Mouse (Mus musculus): ENCODE results near the gene Sfxn2.
"Not testable (repeated sequence)": the region's sequence is repeated elsewhere in the genome, so short reads cannot be mapped to it uniquely, and the experiment has no call there.

Gene Sfxn2

DNA sequence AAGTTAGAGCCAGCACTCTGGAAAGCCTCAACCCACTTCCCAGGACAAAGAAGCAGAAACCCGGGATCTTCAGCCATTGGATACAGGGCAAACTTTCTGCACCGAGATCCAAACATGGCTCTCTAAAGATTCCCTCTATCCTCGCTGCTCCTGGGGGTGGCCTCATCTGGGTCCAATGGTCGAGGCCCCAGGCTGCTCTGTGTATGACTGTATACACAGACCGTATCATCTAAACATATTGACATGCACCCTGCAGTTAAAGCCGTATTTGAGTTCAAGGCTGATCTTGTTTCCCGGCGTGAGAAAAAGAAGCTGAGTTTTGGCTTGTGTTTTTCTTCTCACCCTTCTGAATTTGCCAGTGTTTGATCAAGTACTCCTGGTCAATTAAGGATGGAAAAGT, 30.4 kb upstream of the Sfxn2 start:
- DNase-seq (ENCODE audit: low spot score in 2 of 2): no peak

DNA sequence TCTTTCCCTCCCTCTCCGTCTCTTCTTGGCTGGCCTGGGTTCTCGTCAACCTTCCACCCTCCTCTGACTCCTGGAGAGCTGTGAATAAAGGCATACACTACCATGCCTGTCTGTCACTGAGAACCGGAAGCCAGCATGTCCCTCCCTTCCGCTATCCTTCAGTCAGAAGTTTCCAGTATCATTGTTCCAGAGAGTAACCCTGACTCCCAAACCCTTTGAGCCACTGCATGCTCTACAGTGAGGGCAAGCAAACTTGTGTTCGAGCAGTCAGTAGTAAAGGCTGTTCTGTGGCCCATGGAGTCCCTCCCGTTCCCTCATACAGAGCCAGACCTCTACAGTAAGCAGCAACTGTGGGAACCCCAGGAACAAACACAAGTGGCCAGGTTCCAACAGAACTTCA, 25.6 kb upstream of the Sfxn2 start:
- DNase-seq (ENCODE audit: low spot score in 2 of 2): no peak

DNA sequence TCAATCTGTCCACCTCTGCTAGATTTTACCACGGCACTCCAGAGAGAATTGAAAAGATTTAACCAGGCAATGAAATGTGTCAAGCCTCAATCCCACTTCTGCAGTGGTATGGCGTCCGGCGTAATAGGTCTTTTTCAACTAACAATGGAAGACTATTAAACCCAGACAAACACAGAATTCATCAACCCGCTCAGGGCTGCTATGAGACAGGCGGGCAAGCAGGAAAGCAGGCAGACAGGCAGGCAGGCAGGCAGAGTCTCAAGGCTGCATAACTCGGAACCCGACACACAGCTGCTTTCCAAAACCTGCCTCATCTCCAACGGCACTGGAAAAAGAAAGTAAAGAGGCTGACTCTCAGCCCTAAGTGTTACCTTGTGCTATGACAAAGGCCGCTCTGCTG, 25.1 kb upstream of the Sfxn2 start:
- DNase-seq (ENCODE audit: low spot score in 2 of 2): no peak

DNA sequence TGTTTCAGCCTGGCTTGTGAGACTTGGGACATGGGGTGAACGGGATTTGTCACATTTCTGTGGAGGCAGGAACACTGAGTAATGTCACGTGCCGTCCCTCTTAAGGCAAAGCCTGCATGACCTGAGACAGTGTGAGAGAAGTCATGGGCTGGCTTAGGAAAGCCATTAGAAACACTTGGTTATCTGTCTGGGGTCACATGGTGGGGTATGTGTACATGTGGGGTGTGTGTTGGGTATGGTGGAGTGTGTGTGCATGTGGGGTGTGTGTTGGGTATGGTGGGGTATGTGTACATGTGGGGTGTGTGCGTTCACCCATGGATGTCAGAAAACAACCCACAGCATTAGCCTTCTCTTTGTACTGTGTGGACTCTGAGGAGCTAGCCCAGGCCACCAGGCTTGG, 22.8 kb upstream of the Sfxn2 start:
- no peak for DNase-seq (ENCODE audit: low spot score in 2 of 2)

DNA sequence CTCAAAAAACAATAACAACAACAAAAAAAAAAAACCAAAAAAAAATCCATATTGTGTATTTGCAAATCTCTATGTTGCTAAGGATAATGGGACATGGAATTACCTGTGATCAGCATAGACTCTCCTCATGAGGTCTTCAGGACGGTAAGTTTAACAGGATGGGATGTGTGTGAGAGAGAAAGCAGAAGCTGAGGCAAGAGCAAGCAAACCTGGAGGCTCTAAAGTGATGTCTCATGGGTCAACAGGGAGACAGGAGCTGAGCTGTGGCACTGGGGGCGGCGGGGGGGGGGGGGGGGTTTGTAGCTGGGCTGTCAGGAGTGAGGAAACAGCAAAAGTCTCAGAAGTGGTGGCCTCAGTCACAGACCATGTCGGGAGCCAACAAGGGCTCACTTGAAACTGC, 20.7 kb upstream of the Sfxn2 start:
- DNase-seq (ENCODE audit: low spot score in 2 of 2): no peak

DNA sequence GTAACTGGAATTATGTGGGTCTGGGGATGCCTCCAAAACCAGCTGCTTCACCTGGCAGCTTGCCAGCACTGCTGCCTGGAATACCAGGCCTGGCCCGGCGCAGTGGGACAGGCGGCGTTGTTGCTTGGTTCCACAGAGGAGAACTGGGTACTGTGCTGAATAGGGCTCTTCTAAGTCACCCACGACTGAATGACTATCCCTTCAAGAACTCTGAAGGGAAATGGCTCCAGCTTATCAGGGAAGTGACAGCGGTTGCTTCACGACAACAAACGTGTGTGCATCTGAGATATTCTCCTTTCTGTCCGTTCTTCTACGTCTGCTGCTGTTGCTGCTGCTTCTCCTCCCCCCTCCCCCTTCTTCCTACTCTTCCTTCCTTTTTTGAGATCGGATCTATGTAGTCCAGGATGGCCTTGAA, 19.6 kb upstream of the Sfxn2 start:
- peak in 1 of 2 experiments; percentile 35 for DNase-seq (ENCODE audit: low spot score in 2 of 2)

DNA sequence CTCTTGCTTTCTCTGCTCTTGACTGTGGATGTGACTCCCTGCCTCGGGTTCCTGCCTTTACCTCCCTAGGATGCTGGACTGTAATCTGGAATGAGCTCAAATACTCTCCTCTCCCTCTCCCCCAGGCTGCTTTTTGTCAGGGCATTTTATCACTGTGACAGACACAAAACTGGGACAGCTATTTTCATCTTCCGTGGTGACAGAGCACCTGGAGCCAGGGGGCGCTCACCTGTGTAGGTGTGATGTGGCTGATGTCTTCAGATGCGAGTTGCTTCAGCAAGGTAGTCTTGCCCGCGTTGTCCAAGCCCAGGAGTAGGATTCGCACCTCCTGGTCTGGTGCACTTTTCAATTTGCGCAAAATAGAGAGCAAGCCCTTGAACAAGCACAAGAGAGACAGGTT, 15.2 kb upstream of the Sfxn2 start:
- DNase-seq (ENCODE audit: low spot score in 2 of 2): no peak

DNA sequence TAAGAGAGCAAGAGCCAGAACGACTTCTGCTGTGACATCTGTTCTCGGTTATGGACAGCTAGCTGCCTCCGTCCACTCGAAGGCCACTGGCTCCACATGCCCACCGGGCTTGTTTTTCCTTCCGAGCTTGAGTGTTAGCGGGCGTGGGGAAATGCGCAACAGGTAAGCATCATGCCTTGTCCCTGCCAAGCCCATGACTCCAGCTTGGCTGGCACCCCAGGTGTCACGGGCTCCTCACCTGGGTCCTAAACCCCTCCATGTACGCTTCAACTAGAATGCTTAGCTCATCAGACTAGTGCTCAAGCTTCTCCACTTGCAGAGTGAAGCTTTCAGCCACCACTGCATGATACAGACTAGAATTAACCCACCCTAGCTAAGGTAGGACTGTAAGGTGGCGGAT, 14.5 kb upstream of the Sfxn2 start:
- no peak for DNase-seq (ENCODE audit: low spot score in 2 of 2)

DNA sequence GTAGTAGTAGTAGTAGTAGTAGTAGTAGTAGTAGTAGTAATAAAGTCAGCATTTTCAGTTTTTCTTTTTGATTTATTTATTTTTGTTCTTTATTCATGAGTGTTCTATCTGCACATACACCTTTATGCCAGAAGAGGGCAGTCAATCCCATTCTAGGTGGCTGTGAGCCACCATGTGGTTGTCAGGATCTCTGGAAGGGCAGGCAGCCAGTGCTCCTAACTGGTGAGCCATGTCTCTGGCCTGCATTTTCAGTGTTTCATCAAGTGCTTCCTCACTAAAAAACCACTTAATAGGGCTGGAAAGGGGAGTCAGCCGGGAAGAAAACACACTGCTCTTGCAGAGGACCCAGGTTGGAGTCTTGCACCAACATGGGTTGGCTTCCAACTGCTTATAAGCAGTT, 11.0 kb upstream of the Sfxn2 start:
- peak; percentile 26 to 34 for DNase-seq (ENCODE audit: low spot score in 2 of 2)

DNA sequence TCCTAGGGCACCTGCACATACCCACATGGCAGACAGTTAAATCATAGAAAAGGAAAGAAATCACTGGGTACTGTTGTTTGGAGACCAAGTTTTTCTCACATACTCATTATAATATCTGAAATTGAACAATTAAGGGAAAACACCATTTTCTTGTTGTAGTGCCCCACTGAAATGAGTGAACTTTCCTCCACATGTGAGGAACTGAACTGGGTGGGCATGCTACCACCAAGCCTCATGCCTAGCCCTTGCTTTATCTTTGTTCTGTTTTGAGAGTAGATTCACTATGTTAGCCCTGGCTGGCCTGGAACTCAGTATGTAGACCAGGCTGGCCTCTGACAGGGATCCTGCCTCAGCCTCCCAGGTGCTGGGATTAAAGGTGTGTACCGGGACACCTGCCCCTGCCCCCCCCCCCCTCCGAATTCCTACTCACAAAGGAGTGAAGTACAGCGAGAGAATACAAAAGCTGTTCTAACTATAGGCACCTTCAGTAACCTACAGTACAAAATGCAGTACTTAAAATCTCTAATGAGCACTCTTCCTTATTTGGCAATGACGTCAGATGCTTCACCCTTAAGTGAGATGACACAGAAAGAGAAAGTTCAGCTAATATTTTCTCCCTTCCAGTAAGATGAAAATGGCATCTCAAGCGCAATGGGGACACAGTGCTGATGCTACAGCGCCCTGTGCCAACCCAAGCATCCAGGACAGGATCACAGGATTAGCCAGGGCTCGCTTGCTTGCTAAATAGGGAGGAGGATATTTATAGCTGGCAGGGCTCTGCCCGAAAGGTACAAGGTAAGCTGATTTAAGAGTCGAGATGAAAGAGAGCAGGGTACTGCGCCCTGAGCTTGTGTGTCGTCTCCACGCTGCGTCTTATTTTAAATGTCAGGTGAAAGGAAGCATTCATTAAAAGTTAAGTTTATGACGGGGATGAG, 10.3 kb upstream of the Sfxn2 start:
- DNase-seq (ENCODE audit: low spot score in 2 of 2): no peak

DNA sequence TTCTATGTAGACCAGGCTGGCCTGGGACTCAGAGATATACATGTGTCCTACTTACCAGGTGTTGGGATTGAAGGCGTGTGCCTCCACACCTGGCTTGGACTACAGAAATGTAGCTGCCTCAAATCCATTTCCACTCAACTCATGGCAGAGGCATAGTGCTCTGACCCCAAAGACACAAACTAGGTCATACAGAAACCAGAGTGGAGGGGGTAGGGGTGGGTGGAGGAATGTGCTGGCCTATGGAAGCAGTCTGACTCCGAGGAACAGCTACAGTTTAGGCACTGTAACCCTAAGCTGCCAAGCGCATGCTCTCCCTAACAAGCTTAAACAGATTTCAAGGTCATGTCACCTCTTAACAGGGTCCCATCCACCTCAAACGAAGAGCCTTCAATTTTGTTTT, 9.6 kb upstream of the Sfxn2 start:
- no peak for DNase-seq (ENCODE audit: low spot score in 2 of 2)

DNA sequence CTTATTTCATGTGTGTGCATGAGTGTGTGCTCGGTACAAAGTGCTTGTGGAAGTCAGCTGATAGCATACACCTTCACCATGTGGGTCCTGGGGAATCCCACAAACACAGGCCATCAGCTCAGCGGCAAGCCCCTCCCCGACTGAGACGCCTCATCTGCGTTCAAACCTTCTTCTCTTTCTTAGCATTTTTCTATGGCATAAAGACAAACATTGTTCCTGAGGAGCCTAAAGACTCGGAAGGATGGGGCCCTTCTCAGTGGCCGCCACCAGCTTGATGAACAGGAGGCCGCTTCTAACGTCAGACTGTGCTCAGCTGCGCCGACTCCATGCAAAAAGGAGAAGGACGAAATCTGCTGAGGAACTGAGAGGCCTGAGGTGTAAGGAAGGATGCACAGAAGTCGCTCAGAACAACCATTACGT, 9.1 kb upstream of the Sfxn2 start:
- no peak for DNase-seq (ENCODE audit: low spot score in 2 of 2)

DNA sequence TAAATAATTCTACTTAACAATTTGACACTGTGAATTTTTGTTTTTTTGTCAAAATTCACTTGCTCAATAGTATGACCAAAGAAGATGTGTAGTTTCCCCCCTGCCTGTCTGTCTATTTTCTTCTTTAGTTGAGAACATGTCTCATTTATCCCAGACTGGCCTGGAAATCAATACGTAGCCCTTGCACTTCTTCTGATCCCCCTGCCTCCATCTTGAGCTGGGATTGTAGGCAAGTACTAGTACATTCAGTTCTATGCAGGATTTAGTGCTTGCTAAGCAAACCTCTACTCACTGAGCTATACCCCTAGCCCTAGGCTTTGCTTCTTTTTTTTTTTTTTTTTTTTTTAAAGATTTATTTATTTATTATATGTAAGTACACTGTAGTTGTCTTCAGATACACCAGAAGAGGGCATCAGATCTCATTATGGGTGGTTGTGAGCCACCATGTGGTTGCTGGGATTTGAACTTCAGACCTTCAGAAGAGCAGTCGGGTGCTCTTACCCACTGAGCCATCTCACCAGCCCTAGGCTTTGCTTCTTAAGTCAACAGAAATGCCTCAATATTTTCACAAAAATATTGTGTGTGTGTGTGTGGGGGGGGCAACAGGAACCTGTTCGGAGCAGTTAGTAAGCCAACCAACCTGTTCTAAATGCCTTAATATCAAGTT, 1.8 kb upstream of the Sfxn2 start:
- DNase-seq (ENCODE audit: low spot score in 2 of 2): not testable (repeated sequence)

DNA sequence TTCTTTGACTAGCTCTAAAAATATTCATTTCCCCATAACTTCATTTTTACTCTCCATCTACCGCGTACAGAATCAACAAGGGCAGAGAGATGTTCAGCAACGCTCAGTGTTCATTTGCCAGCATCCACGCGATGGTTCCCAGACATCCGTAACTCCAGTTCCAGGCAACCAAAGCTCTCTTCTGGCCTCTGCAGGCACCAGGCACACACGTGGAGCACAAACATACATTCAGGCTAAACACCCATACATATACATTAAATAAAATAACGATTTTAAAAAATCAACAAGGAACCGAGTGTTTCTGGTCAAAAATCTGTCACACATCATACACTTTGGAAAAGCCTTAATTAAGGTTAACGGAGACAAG, 1.3 kb upstream of the Sfxn2 start:
- DNase-seq (ENCODE audit: low spot score in 2 of 2): no peak

DNA sequence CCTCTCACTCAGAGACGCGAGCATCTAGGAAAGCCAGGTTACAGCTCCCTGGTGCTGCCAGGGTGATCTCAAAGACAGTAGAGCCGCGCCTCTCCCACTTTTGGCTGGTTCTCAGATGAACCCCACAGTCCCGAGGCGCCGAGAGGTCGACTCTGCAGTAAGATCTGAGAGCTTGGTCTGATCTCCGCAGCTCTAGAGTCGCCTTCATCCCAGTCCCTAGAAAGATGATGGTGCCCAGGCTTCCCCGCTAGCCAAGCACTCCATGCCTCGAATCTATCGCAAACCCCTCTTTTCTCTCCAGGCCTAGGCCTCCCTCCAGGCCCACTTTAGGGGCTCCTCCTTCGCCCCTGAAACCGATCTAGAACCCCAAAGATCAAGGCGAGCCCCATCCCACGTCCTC, 617 bp upstream of the Sfxn2 start:
- DNase-seq (ENCODE audit: low spot score in 2 of 2): no peak

DNA sequence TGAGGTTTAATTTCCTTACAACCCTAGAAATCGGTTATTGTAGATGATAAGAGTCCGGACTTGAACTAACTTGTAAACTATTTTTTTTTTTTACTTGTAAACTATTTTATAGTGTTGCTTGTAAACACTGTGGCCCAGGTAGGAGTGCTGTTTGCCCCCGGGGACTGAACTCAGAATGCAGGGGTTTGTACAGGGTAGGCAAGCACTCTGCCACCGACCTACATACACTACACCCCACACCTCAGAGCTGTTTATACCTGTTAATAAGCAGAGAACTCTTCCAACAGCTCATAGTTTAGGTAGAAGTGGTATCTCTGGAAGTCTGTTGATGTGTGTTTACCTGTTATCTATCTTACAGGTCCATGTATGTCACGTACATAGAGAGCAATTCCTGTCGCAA, 825 bp downstream of the Sfxn2 start:
- DNase-seq (ENCODE audit: low spot score in 2 of 2): no peak

DNA sequence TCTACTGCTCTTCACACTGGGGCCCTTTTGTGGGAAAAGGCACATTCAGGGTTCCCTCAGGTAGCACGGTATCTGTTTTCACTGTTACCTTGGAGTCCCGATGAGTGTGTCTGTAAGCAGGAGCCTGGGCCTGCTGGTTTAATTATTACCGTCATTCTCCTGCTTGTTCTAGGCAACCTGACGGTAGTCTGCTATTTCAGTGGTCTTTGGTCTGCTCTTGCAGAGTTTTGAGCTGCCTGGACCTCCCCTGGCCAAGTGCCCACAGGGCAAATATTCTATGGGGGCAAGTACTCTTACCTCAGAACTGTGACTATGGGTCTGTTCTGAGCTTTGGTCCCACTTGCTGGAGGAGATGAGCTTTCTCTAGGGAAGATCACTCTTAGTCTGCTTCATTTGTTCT, 2.0 kb downstream of the Sfxn2 start:
- no peak for DNase-seq (ENCODE audit: low spot score in 2 of 2)

DNA sequence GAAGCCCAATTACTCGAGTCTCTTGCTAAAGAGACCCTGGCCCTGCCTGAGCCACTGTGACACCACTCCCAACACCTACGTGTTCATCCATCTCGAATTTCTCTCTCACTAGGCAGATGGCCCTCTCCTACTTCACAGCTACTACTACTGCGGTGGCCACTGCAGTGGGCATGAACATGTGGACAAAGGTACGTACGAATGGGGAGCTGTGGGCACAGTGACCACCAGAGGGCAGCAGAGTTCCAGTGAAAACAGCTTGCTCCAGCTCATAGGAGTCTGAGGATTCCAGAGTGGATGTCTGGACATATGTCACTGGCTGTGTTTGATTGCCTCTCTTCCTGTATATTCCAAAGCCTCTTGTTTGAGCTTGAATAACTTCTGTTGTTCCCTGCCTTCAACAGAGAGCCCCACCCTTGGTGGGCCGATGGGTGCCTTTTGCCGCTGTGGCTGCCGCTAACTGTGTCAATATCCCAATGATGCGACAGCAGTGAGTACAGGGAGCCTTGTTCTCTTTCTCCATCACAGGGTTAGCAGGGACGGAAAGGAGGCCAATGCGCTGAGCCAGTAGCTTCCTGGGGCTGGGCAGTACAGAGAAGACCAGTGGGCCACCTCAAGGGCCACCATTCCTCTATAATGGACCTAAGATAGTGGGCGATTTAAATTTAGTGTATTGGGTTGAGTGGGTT, 14.8 kb downstream of the Sfxn2 start:
- peak; percentile 88 to 89 for DNase-seq (ENCODE audit: low spot score in 2 of 2)

DNA sequence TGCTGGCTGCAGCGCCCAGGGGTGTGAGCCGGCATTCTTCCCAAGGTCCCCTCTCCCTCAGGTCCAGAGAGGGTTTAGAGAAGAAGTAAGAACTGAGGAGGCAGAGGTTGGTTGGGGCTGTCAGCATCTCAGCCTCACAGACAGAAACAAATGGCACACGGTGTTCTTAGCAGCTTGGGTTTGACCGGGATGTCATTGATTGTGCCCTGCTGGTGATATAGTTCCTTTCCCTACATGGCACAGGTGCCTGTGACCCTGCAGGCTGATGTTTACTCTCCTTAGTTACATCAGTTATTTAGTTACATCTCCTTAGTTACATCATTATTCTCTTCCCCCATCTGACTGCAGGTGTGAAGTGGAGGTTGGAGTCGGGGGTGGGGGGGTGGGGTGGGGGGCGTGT, 18.4 kb downstream of the Sfxn2 start:
- DNase-seq (ENCODE audit: low spot score in 2 of 2): no peak

DNA sequence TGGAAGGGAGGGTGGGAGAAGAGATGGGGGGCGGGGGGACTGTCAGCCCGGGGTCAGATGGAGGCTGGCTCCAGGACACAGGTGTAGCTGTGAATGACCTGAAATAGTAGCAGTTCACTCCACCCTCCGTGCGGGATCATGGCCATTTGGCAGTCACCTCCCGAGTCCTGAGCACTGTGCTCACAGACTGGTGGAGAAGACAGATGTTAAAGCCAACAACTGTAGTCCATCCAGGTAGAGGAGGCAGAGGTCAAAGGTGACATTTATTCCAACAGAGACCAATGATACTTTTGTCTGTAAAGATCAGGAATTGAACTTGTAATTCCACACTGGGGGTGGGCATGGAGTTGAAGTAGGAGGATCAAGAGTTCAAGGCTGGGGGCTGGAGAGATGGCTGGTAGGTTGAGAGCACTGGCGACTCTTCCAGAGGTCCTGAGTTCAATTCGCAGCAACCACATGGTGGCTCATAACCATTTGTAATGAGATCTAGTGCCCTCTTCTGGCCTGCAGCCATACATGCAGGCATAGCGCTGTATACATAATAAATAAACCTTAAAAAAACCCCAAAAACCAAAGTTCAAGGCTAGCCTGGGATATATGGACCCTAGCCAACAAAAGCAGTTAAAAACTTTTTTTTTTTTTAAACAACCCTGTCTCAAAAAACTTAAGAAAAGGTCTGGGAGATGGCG, 19.7 kb downstream of the Sfxn2 start:
- no peak for DNase-seq (ENCODE audit: low spot score in 2 of 2)

DNA sequence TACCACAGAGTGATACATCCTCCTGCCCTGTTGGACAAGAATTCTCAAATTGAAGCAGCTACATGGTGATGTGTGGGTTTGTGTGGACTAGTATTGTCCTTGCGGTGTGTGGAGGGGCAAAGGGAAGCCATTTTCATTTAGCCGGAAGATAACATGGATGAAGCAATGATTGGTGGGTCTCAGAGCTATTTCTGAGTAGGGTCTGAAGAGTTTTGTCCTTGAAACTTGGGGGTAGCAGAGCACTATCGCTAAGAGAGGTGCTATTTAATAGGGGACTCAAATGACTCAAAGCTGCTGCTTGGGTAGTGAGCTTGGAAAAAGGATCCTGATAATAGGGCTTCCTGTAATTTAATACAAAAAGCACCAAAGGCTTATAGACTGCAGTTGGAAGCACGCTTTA, 25.0 kb downstream of the Sfxn2 start:
- no peak for DNase-seq (ENCODE audit: low spot score in 2 of 2)

DNA sequence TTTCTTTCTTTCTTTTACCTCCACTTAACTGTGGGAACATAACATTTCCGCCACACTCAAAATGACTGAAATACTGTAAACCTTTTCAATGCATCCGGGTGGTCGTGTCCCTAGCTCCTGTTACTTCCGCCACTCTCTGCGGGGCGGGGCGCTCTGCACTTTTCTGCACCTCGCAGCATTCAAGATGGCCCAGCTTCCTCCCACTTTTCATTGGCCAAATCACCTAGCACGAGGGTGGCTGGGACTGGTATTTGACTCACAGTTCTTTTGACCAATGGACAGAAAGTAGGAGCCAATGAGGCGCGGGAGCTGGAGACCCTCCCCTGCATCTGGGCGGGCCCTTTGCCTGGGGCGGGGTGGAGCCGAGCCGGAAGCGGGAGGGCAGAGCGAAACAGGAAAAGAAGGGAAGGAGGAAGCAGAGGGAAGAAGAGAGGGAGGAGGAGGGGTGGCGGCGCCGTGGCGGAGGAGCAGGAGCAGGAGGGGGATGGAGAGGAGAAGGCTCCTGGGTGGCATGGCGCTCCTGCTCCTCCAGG, 25.6 kb downstream of the Sfxn2 start, which contains the start of gene Wbp1l:
Gene Wbp1l (plus strand): TSS at position 365 of the 533 bp plus-strand sequence.
- peak; percentile 97 to 98 for DNase-seq (ENCODE audit: low spot score in 2 of 2)
